ENCODE assay signal across 8 mouse cellular contexts in the genomic region with DNA sequence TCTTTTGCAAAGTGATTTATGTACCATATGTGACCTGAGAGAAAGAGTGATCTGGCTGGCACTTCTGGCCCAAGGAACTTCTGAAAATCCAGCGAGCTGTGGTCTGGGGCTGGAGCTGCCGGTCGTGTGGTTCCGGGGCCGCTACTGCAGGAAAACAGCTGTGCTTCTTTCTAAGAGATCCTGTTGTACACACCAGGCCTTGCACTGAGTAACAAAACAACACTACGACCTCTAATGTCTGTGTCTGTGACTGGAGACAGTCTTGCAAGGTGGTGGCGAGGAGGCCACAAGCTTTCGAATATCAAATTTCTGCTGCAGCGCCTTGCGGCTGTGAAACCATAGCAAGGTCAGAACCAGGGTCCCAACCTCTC. TPM values are rescaled to one million over a fixed set of nuclear protein-coding genes. Genes with fewer than 3 reads are reported as not detected.
DNase-seq lines count a peak whose midpoint lies in the region; ATAC-seq and TF ChIP-seq lines count a peak whose summit lies in the region.

No protein-coding gene starts in this region.

- no peaks in the 10 kb centered on the region for H3K27me3 ChIP-seq in kidney, postnatal 0 days (ENCODE audit: insufficient read depth, low read length)
- no peaks in the 10 kb centered on the region for H3K27me3 ChIP-seq in embryonic facial prominence, embryonic 11.5 days (ENCODE audit: control insufficient read depth, insufficient read depth, low read length)
- no peaks in the 10 kb centered on the region for H3K27me3 ChIP-seq in intestine, embryonic 15.5 days (replicated peaks)

- TF ChIP-seq CTCF in kidney, postnatal 0 days (IDR thresholded peaks at IDR 0.05; ENCODE audit: low read depth), result no peak

- no peak; the same call in 1 of the 2 replicates for ATAC-seq in kidney, postnatal 0 days (replicated peaks; ENCODE audit: low FRiP score, low read depth)
- ATAC-seq in embryonic facial prominence, embryonic 11.5 days (replicated peaks; ENCODE audit: insufficient number of reproducible peaks, low FRiP score, low TSS enrichment, low read depth), result peak; percentile 1; the same call in 1 of the 2 replicates
- peak; percentile 16 for ATAC-seq in intestine, embryonic 15.5 days
- ATAC-seq in monocyte, adult 5-6 weeks (replicated peaks; ENCODE audit: insufficient number of reproducible peaks, low FRiP score, low TSS enrichment, poor library complexity, severe bottlenecking), result 0 out of 2 replicates have a peak, but pooled peaks have one; percentile 2

- H3K9me3 ChIP-seq in kidney, postnatal 0 days (replicated peaks; ENCODE audit: low read length), result no peaks in the 10 kb centered on the region
- H3K9me3 ChIP-seq in embryonic facial prominence, embryonic 11.5 days (replicated peaks; ENCODE audit: control insufficient read depth, low read length), result no peaks in the 10 kb centered on the region
- no peaks in the 10 kb centered on the region for H3K9me3 ChIP-seq in intestine, embryonic 15.5 days

- 5% methylated on average over 10 of the region's 10 CpGs for WGBS in kidney, postnatal 0 days
- 6% methylated on average over 10 of the region's 10 CpGs for WGBS in embryonic facial prominence, embryonic 11.5 days
- WGBS in intestine, embryonic 15.5 days, result 2% methylated on average over 10 of the region's 10 CpGs

- H3K27ac ChIP-seq in kidney, postnatal 0 days, result peak overlapping the region; percentile 97
- peak overlapping the region; percentile 79 for H3K27ac ChIP-seq in embryonic facial prominence, embryonic 11.5 days (replicated peaks; ENCODE audit: low read depth, low read length)
- H3K27ac ChIP-seq in intestine, embryonic 15.5 days, result peak overlapping the region; percentile 99

- H3K9ac ChIP-seq in kidney, postnatal 0 days (ENCODE audit: low read depth, low read length), result peak overlapping the region; percentile 82
- H3K9ac ChIP-seq in embryonic facial prominence, embryonic 11.5 days (replicated peaks; ENCODE audit: low read length), result peak overlapping the region; percentile 77
- peak overlapping the region; percentile 84 for H3K9ac ChIP-seq in intestine, embryonic 15.5 days

- H3K4me1 ChIP-seq in kidney, postnatal 0 days (replicated peaks; ENCODE audit: insufficient read depth, low read length), result peaks cover 8% of the 10 kb centered on the region; the same call in 1 of the 2 replicates
- H3K4me1 ChIP-seq in embryonic facial prominence, embryonic 11.5 days (ENCODE audit: control insufficient read depth, insufficient read depth, low read length), result no peaks in the 10 kb centered on the region
- peaks cover 32% of the 10 kb centered on the region for H3K4me1 ChIP-seq in intestine, embryonic 15.5 days (replicated peaks)

- H3K4me3 ChIP-seq in kidney, postnatal 0 days (replicated peaks; ENCODE audit: low read depth, low read length), result peak overlapping the region; percentile 57
- H3K4me3 ChIP-seq in embryonic facial prominence, embryonic 11.5 days (ENCODE audit: low read depth, low read length), result peak overlapping the region; percentile 59
- peak overlapping the region; percentile 59 for H3K4me3 ChIP-seq in intestine, embryonic 15.5 days (replicated peaks)

- no peaks in the 10 kb centered on the region for H3K36me3 ChIP-seq in kidney, postnatal 0 days (ENCODE audit: insufficient read depth, low read length)
- no peaks in the 10 kb centered on the region for H3K36me3 ChIP-seq in embryonic facial prominence, embryonic 11.5 days (replicated peaks; ENCODE audit: control insufficient read depth, insufficient read depth, low read depth, low read length)
- H3K36me3 ChIP-seq in intestine, embryonic 15.5 days, result no peaks in the 10 kb centered on the region

- no peak for DNase-seq in kidney, postnatal 0 days (ENCODE audit: low spot score)
- DNase-seq in kidney, postnatal 14 days, result no peak
- no peak for DNase-seq in embryonic facial prominence, embryonic 11.5 days (ENCODE audit: low spot score)
- no peak for DNase-seq in adrenal gland, postnatal 10 days
- no peak for DNase-seq in retina, postnatal 1 day
- no peak for DNase-seq in cerebellum, postnatal 36 days

- H3K4me2 ChIP-seq in kidney, postnatal 0 days (ENCODE audit: low read length), result peak overlapping the region; percentile 89
- H3K4me2 ChIP-seq in embryonic facial prominence, embryonic 11.5 days (ENCODE audit: low read depth, low read length), result peak overlapping the region; percentile 94
- peak overlapping the region; percentile 89 for H3K4me2 ChIP-seq in intestine, embryonic 15.5 days (replicated peaks)

RNA-seq across cellular contexts. Expression of a gene that starts 36.5 kb away (rescaled TPM):
- polyA plus RNA-seq in kidney, postnatal 0 days (2015; fragmentation: Nextera tagmentation; extraction: Ambion mirVana), result 2,528 and 2,557 TPM in 2 replicates
- polyA plus RNA-seq in embryonic facial prominence, embryonic 11.5 days (2014; fragmentation: Nextera tagmentation; extraction: Ambion mirVana), result 3,882 and 3,910 TPM in 2 replicates
- 1,771 and 1,977 TPM in 2 replicates for polyA plus RNA-seq in intestine, embryonic 15.5 days (2015; fragmentation: Nextera tagmentation; extraction: Ambion mirVana)
- total RNA-seq in monocyte, adult 5-6 weeks (2017), result 1,440 to 2,544 TPM (median 2,182 TPM) in 3 replicates
- total RNA-seq in adrenal gland, postnatal 10 days (2021), result 100 to 1,000 TPM; 809 to 834 TPM

RNA-seq across cellular contexts. Expression of a gene that starts 51.4 kb away (rescaled TPM):
- 18.5 and 19.6 TPM in 2 replicates for polyA plus RNA-seq in kidney, postnatal 0 days (2015; fragmentation: Nextera tagmentation; extraction: Ambion mirVana)
- polyA plus RNA-seq in embryonic facial prominence, embryonic 11.5 days (2014; fragmentation: Nextera tagmentation; extraction: Ambion mirVana), result 19.1 and 20.3 TPM in 2 replicates
- 18.8 and 20.0 TPM in 2 replicates for polyA plus RNA-seq in intestine, embryonic 15.5 days (2015; fragmentation: Nextera tagmentation; extraction: Ambion mirVana)
- total RNA-seq in monocyte, adult 5-6 weeks (2017), result 77.8 to 90.1 TPM (median 79.8 TPM) in 3 replicates
- total RNA-seq in adrenal gland, postnatal 10 days (2021), result 10 to 100 TPM; 38.9 to 40.6 TPM
